Mouse (Mus musculus): Measurements from ENCODE around the gene Rufy1. TPM values are rescaled to one million over a fixed set of nuclear protein-coding genes. Genes with fewer than 3 reads are reported as not detected.
"Not testable (repeated sequence)": the region's sequence is repeated elsewhere in the genome, so short reads cannot be mapped to it uniquely, and the experiment has no call there.

Rufy1 gene
- total and polyA plus RNA-seq, 3 experiments: 17.8 to 18.4 TPM; not detected in 1

DNA sequence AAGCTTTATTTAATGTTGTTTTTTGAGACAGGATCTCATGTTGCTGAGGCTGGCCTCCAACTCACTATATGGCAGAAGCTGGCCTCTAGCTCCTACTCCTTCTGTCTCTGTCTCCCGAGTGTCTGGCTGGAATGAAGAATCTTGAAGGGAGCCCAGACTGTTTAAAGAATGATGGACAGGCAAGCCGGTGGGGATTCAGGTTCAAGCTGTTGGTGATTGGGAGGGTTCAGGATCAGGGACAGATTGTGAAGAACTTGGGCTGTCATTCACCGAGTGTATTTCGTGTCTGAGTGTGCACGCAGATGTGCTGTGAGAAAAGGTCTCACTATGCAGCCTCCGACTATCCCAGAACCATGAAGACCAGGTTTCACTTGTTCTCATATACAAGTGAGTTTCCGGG lies 25.5 kb upstream of the Rufy1 start:
- no peak overlapping the region for H3K4me3 ChIP-seq (ENCODE audit: control insufficient read depth in 1 of 2, insufficient read depth in 1 of 2, low read depth in 2 of 2, low read length in 2 of 2)
- no peaks in the 10 kb centered on the region for H3K9me3 ChIP-seq (replicated peaks; ENCODE audit: insufficient read depth, low read length)
- no peak overlapping the region for H3K9ac ChIP-seq (ENCODE audit: control insufficient read depth, low read depth, low read length, poor library complexity, severe bottlenecking)
- DNase-seq (ENCODE audit: low read depth, low spot score): no peak
- TF ChIP-seq ZC3H11A (IDR thresholded peaks at IDR 0.05; ENCODE audit: low read depth, low read length) (no peak), GABPA (IDR thresholded peaks at IDR 0.05; ENCODE audit: low read depth, low read length) (no peak), JUND (IDR thresholded peaks at IDR 0.05; ENCODE audit: low read depth, low read length) (no peak), MAZ (IDR thresholded peaks at IDR 0.05; ENCODE audit: low read depth, low read length) (no peak), UBTF (IDR thresholded peaks at IDR 0.05; ENCODE audit: borderline replicate concordance, insufficient read depth, low read depth, low read length) (no peak), HCFC1 (IDR thresholded peaks at IDR 0.05; ENCODE audit: low read depth, low read length) (no peak), SIN3A (IDR thresholded peaks at IDR 0.05; ENCODE audit: low read length) (no peak), ZNF384 (IDR thresholded peaks at IDR 0.05; ENCODE audit: low read depth, low read length) (no peak), MEF2A (IDR thresholded peaks at IDR 0.05; ENCODE audit: extremely low read depth, insufficient replicate concordance, low read depth, low read length, poor library complexity, severe bottlenecking) (no peak)
- no peaks in the 10 kb centered on the region for H3K4me1 ChIP-seq (ENCODE audit: control insufficient read depth in 1 of 2, insufficient read depth in 2 of 2, low read length in 2 of 2)
- 0 out of 4 replicates have a peak, but pooled peaks cover 0 to 1% of the 10 kb centered on the region in 2 experiments for H3K27me3 ChIP-seq (ENCODE audit: control insufficient read depth in 1 of 2, insufficient read depth in 2 of 2, low read length in 2 of 2)
- no peak overlapping the region for H3K27ac ChIP-seq (ENCODE audit: control insufficient read depth, low read depth, low read length)
- H3K36me3 ChIP-seq (ENCODE audit: control insufficient read depth in 1 of 2, insufficient read depth in 2 of 2, low read length in 2 of 2): no peaks in the 10 kb centered on the region
- no peaks in the 10 kb centered on the region for H3K79me2 ChIP-seq (ENCODE audit: control insufficient read depth, insufficient read depth, low read length, poor library complexity)

DNA sequence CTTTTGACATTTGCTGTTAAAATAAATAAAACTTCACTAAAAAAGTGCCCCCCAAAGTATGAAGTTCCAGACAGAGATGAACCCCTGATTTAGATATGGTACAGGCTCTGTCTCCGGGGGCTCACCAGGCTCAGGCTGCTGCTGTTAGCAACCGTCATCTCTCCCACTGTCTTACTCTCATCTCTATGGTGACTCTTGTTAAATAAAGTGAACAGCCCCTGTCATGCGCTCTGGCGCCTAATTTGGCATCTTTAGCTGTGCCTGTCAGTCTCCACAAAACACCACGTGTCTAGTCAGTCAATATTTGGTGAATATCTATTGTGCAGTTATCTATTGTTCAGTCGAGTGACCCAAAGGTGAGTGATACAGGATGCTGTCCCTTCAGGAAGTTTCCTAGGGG lies 24.0 kb upstream of the Rufy1 start:
- Histone ChIP-seq H3K27ac (ENCODE audit: control insufficient read depth, low read depth, low read length) (no peak overlapping the region), H3K79me2 (ENCODE audit: control insufficient read depth, insufficient read depth, low read length, poor library complexity) (no peaks in the 10 kb centered on the region), H3K4me1 (ENCODE audit: control insufficient read depth in 1 of 2, insufficient read depth in 2 of 2, low read length in 2 of 2) (no peaks in the 10 kb centered on the region), H3K9me3 (replicated peaks; ENCODE audit: insufficient read depth, low read length) (no peaks in the 10 kb centered on the region), H3K4me3 (ENCODE audit: control insufficient read depth in 1 of 2, insufficient read depth in 1 of 2, low read depth in 2 of 2, low read length in 2 of 2) (no peak overlapping the region), H3K9ac (ENCODE audit: control insufficient read depth, low read depth, low read length, poor library complexity, severe bottlenecking) (no peak overlapping the region), H3K36me3 (ENCODE audit: control insufficient read depth in 1 of 2, insufficient read depth in 2 of 2, low read length in 2 of 2) (no peaks in the 10 kb centered on the region), H3K27me3 (ENCODE audit: control insufficient read depth in 1 of 2, insufficient read depth in 2 of 2, low read length in 2 of 2) (peaks cover 0 to 1% of the 10 kb centered on the region in 2 experiments; a peak in 1 of 4 replicates)
- DNase-seq (ENCODE audit: low read depth, low spot score): no peak
- no peak for TF ChIP-seq NRF1 (IDR thresholded peaks at IDR 0.05; ENCODE audit: insufficient read depth, low read depth, low read length, poor library complexity, severe bottlenecking)
- TF ChIP-seq MAFK (IDR thresholded peaks at IDR 0.05; ENCODE audit: borderline replicate concordance, low read depth, low read length): no peak
- no peak for TF ChIP-seq E2F4 (IDR thresholded peaks at IDR 0.05; ENCODE audit: borderline replicate concordance, low read depth, low read length)
- no peak for TF ChIP-seq GABPA (IDR thresholded peaks at IDR 0.05; ENCODE audit: low read depth, low read length)
- no peak for TF ChIP-seq SIN3A (IDR thresholded peaks at IDR 0.05; ENCODE audit: low read length)

DNA sequence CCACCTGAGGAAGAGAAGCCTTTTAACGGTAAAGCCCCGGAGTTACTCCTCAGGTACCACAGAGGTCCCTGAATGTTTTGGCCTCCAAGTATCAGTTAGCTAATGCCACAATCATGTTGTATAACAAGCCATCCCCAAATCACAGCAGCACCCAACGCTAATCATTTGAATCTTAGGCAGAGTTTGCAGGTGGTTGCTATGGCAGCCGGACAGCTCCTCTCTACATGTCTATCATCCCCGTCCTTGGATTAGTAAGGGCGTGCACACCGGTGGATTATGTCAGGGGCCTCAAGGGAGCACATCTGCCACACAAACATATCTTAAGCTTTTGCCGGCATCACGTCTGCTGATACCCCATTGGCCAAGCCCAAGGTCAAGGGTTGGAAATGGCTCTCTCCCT lies 19.3 kb upstream of the Rufy1 start:
- Histone ChIP-seq H3K27ac (ENCODE audit: control insufficient read depth, low read depth, low read length) (no peak overlapping the region), H3K4me3 (ENCODE audit: control insufficient read depth in 1 of 2, insufficient read depth in 1 of 2, low read depth in 2 of 2, low read length in 2 of 2) (no peak overlapping the region), H3K9ac (ENCODE audit: control insufficient read depth, low read depth, low read length, poor library complexity, severe bottlenecking) (no peak overlapping the region), H3K79me2 (ENCODE audit: control insufficient read depth, insufficient read depth, low read length, poor library complexity) (no peaks in the 10 kb centered on the region), H3K9me3 (replicated peaks; ENCODE audit: insufficient read depth, low read length) (no peaks in the 10 kb centered on the region), H3K36me3 (ENCODE audit: control insufficient read depth in 1 of 2, insufficient read depth in 2 of 2, low read length in 2 of 2) (no peaks in the 10 kb centered on the region), H3K4me1 (ENCODE audit: control insufficient read depth in 1 of 2, insufficient read depth in 2 of 2, low read length in 2 of 2) (no peaks in the 10 kb centered on the region), H3K27me3 (ENCODE audit: control insufficient read depth in 1 of 2, insufficient read depth in 2 of 2, low read length in 2 of 2) (no peaks in the 10 kb centered on the region; a peak in 1 of 4 replicates)
- TF ChIP-seq UBTF (IDR thresholded peaks at IDR 0.05; ENCODE audit: borderline replicate concordance, insufficient read depth, low read depth, low read length) (no peak), KAT2A (conservative IDR thresholded peaks at IDR 0.05; ENCODE audit: low read depth, low read length) (no peak), JUND (IDR thresholded peaks at IDR 0.05; ENCODE audit: low read depth, low read length) (no peak), MAX (IDR thresholded peaks at IDR 0.05; ENCODE audit: low read length) (no peak), SIN3A (IDR thresholded peaks at IDR 0.05; ENCODE audit: low read length) (no peak)
- DNase-seq (ENCODE audit: low read depth, low spot score): no peak

DNA sequence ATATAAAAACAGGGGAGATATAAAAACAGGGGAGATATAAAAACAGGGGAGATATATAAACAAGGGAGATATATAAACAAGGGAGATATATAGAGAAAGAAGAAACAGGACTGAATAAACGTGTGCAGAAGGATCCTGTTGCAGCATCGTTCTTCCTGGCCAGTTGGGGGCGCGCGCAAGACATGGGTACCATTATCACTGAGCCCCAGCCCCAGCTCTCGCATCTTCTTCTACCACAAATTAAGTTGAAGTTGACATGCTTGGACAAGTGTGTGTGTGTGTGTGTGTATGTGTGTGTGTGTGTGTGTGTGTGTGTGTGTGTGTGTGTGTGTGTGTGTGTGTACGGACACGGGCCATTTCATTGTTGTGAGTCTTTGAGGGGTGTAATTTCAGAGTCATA lies 17.2 kb upstream of the Rufy1 start:
- not testable (repeated sequence) for H3K79me2 ChIP-seq (ENCODE audit: control insufficient read depth, insufficient read depth, low read length, poor library complexity); DNase-seq (ENCODE audit: low read depth, low spot score); H3K9me3 ChIP-seq (replicated peaks; ENCODE audit: insufficient read depth, low read length); H3K27me3 ChIP-seq (ENCODE audit: control insufficient read depth in 1 of 2, insufficient read depth in 2 of 2, low read length in 2 of 2); H3K9ac ChIP-seq (ENCODE audit: control insufficient read depth, low read depth, low read length, poor library complexity, severe bottlenecking); H3K4me1 ChIP-seq (ENCODE audit: control insufficient read depth in 1 of 2, insufficient read depth in 2 of 2, low read length in 2 of 2); H3K27ac ChIP-seq (ENCODE audit: control insufficient read depth, low read depth, low read length); H3K36me3 ChIP-seq (ENCODE audit: control insufficient read depth in 1 of 2, insufficient read depth in 2 of 2, low read length in 2 of 2); H3K4me3 ChIP-seq (ENCODE audit: control insufficient read depth in 1 of 2, insufficient read depth in 1 of 2, low read depth in 2 of 2, low read length in 2 of 2)
